Mouse (Mus musculus) T-helper 17 cell (primary cell): ENCODE results near the gene Sbk1.

ENCODE experiments used
- in situ Hi-C, 2 experiments: fragments of 300-600 bp; cut with MboI, MseI; formaldehyde crosslinking; loops; 1 replicate in 1 of 2; 2 replicates in 1 of 2; pipeline ENCODE4 v1.15.1; 2025; ENCODE audit warnings: high pct_unique_total_duplicates in 2 of 2

Gene Sbk1

DNA sequence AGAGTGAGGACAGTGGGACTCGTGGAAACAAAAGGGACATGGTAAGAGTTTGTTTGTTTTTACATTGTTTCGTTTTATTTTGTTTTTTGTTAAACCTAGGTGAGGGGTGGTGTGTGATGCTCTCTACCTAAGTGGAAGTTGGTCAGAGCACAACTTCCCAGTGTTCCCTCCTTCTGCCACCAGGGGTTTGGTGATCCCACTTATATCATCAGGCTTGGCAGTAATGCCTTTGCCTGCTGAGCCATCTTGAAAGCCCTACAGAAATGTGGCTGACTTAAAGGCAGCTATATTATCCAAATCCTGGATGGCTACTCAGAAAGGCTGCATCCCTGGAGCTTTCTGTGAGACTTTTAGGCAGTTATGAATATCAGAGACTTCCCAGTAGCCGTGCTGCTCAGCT is 60.3 kb downstream of the Sbk1 start:
- in situ Hi-C loops = loop anchor here (5.0 kb wide), 1 partner anchor 40 kb away; no protein-coding TSS in a partner anchor

DNA sequence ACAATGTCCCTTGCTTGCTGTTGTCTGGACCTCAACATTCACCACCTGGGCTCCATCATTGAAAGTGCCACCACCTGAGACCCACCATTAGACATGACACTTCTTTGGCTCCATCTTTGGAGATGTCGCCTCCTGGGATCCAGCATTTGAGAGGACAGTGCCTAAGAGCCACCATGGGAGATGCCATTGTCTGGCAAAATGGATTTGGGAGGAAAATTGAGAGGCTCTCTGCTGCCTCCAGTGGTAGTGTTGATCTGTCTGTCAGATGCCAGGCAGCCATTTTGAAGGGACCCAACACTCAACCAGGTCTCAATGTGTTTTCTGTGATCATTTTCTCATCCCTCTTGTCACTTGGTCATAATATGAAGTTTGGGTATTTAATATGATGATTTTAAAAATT is 63.1 kb downstream of the Sbk1 start:
- in situ Hi-C loops = no loop called here

DNA sequence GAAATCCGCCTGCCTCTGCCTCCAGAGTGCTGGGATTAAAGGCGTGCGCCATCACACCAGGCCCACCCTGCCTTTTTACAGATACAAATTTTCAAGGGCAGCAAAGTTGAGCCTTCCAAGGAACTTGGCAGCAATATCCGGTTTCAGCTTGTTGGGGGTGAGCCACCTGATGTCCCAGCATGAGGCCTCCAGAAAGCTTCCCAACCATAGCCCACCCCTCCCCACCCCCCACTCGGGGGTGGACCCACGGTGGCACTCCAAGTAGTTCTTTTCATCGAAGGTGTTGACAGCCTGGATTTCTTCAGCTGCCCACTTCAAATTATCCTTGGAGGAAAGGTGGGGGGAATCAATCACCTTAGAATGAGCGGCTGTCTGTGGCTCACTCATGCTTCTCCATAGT is 66.5 kb downstream of the Sbk1 start:
- in situ Hi-C loops = no loop called here

DNA sequence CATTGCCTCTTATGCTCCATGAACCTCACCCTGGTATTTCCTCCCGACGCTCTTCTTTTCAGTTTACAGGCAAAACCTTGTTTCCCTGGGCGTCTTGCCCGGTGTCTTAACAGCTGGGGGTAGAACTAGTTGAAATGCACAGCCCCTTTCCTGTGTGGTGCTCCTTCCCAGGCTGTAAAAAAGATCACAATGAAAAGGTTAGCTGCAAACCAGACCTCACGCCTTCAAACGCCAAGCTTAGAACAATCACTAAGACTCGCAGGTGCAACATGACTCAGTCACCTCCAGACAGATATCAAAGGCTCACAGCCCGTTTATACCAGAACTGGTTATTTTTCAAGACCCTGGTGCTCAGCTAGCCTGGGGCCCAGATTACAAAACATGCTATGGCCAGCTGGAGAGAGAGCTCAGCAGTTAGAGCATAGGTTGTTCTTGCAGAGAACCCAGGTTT is 67.1 kb downstream of the Sbk1 start:
- in situ Hi-C loops = no loop called here

DNA sequence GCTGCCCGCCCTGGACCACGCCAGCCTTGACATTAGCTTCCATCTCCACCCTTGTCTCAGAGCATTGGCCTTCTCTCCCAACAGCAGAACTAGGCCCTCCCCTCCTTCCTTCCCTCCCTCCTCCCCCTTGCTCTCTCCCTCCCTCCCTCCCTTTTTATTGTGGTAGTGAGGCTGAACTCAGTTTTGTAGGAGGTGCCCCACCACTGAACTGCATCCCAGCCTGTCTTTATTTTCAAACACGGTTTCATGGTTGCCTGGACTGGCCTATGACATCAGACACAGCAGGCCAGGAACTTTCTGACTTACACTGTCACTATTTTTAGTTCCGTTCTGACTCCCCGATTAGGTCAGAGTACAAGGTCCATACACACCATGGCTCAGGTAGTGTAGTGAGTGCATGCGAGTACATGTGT is 67.8 kb downstream of the Sbk1 start:
- in situ Hi-C loops = no loop called here

DNA sequence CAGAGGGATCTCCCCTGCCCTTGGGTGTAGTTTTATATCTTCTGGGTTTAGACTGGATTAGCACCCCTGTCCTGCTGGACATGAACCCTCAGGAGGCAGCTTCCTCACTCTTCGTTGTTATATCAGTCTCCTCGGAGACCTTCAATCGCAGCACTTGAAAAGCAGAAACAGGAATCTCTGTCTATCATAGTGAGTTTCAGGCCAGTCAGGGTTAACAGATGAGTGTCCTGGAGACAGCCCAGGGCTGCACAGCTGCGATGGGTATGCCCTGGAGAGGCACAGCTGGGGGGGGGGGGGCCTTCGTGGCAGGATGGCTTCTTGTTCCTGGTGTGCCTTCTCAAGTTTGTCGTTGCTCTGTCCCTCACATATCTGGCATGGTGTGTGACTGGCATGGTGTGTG is 68.5 kb downstream of the Sbk1 start:
- in situ Hi-C loops = no loop called here
